Mouse (Mus musculus): ENCODE measurements around the gene Gsta3.
"Not testable (repeated sequence)": the region's sequence is repeated elsewhere in the genome, so short reads cannot be mapped to it uniquely, and the experiment has no call there.

Gene Gsta3

DNA sequence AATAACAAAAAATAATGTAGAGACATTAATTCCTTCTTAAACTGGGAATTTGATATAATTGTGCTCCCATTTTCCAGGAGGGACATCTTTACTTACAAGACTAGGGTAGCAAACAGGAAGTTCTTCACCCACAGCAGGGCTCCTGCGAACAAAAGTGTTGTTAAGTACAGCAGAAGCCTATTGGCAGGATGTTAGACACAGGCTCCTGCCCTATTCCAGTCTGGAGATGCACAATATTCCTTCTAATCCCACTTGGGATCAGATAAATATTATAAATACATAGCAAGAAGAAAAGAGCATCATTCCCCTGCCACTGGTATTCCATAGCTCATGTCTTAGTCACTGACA, 12.9 kb downstream of the Gsta3 start:
- DNase-seq (ENCODE audit: low read depth, low spot score) = no peak

GRCm38 (mm10) chr1:21253856-21254255, 13.5 kb downstream of the Gsta3 start:
- no peak for DNase-seq (ENCODE audit: low read depth, low spot score)

DNA sequence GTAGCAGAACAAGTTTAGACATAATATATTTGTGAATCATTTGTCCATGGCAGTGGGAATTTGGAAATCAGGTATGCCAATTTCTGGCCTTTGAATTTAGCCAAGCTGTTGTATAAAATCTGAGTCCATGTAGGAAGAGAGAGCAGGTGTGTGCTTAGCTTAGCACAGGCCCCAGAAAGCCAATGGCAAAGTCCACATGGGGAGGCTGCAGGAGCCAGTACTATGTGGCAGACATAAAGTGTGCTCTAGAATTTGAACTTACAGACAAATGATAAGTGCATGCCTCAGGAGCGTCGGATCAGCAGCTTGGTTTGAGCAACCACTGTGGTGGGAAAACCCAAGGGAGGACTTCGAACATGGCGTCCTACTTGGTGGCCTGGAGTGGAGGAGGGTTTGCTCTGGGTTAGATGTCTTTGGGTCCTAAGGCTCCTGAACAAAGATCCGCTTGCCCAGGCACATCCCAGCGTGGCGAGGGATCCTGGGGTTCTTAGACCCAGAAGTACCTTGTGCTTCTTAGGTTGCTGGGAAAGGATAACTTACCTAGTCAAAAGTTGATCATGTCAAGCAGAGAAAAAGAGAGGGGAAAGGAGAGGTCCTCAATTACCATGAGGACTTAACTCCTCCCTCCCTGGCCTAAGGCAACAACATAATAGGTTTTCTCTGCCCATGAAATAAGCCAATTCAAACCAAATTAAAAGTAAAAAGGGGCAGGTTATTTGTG, 15.4 kb downstream of the Gsta3 start:
- no peak for DNase-seq (ENCODE audit: low read depth, low spot score)

DNA sequence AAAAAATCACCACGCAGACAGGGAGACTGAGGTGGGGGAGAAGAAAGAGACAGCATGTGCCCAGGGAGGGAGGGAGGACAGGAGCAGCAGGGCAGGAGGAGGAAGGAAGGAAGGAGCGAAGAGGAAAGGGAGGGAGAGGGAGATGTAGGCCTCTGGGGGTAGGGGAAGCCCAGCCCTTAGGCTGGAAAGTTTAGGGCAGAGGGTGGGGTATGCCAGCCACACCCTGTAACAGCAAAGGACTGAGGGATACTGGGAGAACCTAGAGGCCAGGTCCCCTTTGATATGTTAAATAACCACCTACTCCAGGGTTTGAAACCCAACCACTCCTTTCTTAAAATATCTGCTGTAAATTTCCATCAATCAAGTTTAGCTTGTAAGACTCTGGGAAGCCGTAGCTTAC, 16.0 kb downstream of the Gsta3 start:
- DNase-seq (ENCODE audit: low read depth, low spot score) = no peak

GRCm38 (mm10) chr1:21256871-21257270, 16.5 kb downstream of the Gsta3 start:
- DNase-seq (ENCODE audit: low read depth, low spot score) = no peak

- not testable (repeated sequence) for DNase-seq (ENCODE audit: low read depth, low spot score)
These were observed 19.6 kb downstream of the Gsta3 start for GRCm38 (mm10) chr1:21259981-21260380.

DNA sequence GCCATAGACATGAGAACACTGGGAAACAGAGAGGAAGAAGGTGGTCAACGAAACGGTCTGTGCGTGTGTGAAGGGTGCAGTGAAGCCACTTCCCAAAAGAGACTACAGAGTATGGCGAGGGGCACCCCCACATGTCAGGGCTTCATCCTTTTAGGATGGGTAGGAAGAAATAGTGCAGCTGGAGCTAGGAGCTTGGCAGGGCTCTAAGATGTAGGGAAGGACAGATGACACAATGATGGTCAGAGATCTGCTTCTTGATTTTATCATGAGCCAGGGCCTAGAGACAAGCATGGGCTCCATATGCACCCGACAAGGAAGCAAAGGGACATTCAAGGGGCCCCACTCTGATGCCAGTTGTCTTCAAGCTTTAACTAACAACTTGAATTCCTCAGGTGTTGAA, 22.0 kb downstream of the Gsta3 start:
- DNase-seq (ENCODE audit: low read depth, low spot score) = no peak

GRCm38 (mm10) chr1:21263986-21264385, 23.6 kb downstream of the Gsta3 start:
- no peak for DNase-seq (ENCODE audit: low read depth, low spot score)

GRCm38 (mm10) chr1:21264747-21265146, 24.4 kb downstream of the Gsta3 start:
- no peak for DNase-seq (ENCODE audit: low read depth, low spot score)

GRCm38 (mm10) chr1:21266766-21267165, 26.4 kb downstream of the Gsta3 start:
- DNase-seq (ENCODE audit: low read depth, low spot score) = no peak

DNA sequence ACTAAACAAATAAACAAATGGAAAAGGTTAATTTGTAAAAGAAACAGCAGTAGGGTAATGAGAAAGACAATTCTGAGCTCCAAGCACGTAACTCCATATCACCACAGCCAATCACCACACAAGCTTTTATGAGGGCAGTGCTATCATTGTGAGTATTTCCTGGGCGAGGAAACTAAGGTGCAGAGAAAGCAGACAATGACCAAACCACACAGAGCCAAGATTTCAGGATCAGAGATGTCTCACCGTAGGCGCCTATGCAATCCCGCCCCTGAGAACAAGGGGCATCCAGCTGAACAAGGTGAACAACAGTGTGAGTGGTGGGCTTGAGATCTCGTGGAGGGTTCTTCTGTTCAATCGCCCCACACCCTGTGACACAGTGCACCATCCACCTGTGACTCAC, 27.1 kb downstream of the Gsta3 start:
- DNase-seq (ENCODE audit: low read depth, low spot score) = not testable (repeated sequence)

DNA sequence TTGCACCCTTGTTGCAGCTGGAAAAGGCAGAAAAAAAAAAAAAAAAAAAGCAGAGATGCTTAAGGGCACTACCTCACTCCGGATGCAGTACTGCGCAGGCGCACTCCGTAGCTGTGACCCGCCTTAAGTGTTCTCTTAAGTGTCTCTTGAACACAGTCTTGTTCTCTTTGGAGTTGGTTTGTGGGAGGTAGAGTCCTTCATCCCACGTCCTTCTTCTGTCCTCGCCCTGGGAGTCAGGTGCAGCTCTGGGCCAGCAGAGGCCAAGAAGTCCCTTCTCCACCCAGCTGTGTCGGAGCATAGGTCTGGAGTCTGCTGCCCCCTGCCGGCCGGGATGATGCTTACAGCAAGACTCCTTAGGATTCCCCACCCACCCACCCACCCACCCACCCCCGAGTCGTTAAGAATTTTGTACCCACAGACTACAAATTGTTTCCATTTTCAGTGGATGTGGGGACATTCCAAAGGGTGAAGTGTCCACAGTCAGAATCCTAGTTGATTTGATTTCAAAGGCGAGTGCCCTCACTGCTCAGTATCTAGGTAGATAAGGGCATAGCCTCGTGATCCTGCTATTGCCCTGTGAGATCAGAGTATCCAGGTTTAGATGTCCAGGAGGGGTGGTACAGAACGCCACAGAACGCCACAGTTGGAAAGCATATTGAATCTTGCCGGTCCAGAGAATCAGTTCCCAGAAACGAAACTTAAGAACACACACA, 31.1 kb downstream of the Gsta3 start:
- DNase-seq (ENCODE audit: low read depth, low spot score) = peak; percentile 49

- DNase-seq (ENCODE audit: low read depth, low spot score) = no peak
These were observed 31.7 kb downstream of the Gsta3 start for GRCm38 (mm10) chr1:21272056-21272431.

- DNase-seq (ENCODE audit: low read depth, low spot score) = no peak
These were observed 32.7 kb downstream of the Gsta3 start for GRCm38 (mm10) chr1:21273091-21273490.

DNA sequence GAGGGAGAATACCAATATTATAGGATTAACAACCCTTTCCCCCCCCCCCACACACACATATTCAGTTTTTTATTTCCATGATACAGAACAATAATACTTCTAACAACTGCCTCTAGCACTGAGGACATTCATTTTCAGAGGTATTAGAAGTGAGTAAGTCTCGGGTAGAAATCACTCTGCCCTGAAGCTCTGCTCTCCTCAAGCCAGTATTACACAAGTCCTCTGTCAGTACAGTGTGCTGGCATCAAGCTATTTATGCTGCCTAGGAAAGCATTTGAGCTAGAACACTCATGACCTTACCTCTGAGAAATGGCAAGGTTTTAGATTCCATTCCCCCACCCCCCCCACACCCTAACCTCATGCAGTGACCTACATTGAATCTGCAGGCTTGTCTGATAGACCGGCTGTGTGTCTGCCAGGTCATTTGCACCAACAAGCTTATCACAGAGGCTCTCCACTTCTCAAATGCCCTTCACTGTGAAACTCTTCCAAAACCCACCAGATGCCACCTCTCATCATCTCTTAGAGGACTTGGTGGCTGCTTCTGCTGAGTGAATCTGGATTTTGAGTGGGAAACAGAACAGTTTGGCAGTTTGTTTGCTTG, 34.1 kb downstream of the Gsta3 start:
- DNase-seq (ENCODE audit: low read depth, low spot score) = no peak

- not testable (repeated sequence) for DNase-seq (ENCODE audit: low read depth, low spot score)
These were observed 35.0 kb downstream of the Gsta3 start for GRCm38 (mm10) chr1:21275366-21275765.

GRCm38 (mm10) chr1:21276158-21276557, 35.8 kb downstream of the Gsta3 start:
- not testable (repeated sequence) for DNase-seq (ENCODE audit: low read depth, low spot score)

GRCm38 (mm10) chr1:21280306-21280705, 39.9 kb downstream of the Gsta3 start:
- no peak for DNase-seq (ENCODE audit: low read depth, low spot score)

GRCm38 (mm10) chr1:21284644-21285043, 44.3 kb downstream of the Gsta3 start:
- not testable (repeated sequence) for DNase-seq (ENCODE audit: low read depth, low spot score)

DNA sequence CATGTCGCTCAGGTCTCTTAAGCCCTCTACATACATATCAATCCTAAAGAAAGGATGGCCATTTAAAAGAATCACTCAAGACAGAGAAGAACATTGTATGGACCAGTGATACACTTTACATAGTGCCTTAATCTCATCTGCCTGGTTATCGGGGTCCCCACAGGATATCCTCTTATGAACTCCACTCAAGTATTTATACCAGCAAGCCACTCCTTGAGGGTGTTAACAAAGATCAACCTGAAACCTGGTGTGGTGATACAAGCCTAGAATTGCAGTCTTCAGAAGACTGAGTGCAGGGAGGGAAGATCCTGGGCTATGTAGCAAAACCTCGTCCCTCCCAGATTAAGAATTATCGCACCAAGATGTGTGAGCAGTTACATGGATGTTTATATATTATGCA, 51.0 kb downstream of the Gsta3 start:
- DNase-seq (ENCODE audit: low read depth, low spot score) = no peak

DNA sequence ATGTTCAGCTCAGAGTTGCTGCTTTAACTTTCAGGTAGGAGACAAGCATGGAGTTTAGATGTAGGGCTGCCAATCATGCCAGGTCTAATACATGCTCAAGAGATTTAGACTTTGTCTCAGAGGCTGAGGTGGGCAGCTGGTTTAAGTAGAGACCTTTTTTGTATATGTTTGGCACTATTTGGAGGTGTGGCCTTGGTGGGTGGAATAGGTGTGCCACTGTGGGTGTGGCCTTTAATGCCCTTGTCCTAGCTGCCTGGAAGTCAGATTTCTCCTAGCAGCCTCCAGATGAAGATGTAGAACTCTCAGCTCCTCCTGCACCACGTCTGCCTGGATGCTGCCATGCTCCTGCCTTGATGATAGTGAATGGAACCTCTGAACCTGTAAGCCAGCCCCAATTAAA, 52.2 kb downstream of the Gsta3 start:
- no peak for DNase-seq (ENCODE audit: low read depth, low spot score)

GRCm38 (mm10) chr1:21296169-21296568, 55.8 kb downstream of the Gsta3 start:
- no peak for DNase-seq (ENCODE audit: low read depth, low spot score)

DNA sequence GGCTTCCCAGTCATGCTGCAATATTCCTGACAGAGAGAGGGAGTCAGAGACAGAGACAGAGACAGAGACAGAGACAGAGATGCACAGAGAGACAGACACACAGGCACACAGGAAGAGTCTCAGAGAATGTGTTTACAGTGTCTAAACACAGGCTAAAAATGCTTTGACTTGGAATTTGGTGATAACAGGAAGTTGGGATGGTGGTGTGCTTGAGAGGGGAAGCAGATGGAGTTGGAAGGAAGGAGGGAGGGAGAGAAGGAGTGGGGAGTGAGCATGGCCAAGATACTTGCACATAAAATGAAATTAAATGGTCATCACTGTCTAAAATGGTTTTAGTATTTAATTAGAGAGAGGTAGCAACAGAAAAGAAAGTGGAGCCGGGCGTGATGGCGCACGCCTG, 57.7 kb downstream of the Gsta3 start:
- no peak for DNase-seq (ENCODE audit: low read depth, low spot score)
